Mouse (Mus musculus) midbrain, embryonic 16.5 days (tissue): ENCODE data around the gene Fam76a. TPM values are rescaled to one million over a fixed set of nuclear protein-coding genes. Genes with fewer than 3 reads are reported as not detected.
"Not testable (repeated sequence)": the region's sequence is repeated elsewhere in the genome, so short reads cannot be mapped to it uniquely, and the experiment has no call there.

Experiments used
- ATAC-seq: fragments of 200-750 bp; cut with Nextera tagmentation; 2 replicates; pipeline ENCODE4 v1.8.0; 2017; ENCODE audit warnings: moderate TSS enrichment
- H3K27ac ChIP-seq: fragments of 300-500 bp; sonication (generic); 2 replicates; pipeline ENCODE4 v1.5.1; 2014; ENCODE audit warnings: mild to moderate bottlenecking, low read length, mixed read lengths
- H3K27me3 ChIP-seq: fragments of 300-500 bp; sonication (generic); 2 replicates; pipeline ENCODE4 v1.6.1; 2014; ENCODE audit warnings: low read depth, low read length, mixed read lengths; ENCODE audit not compliant: control insufficient read depth, insufficient read depth
- H3K36me3 ChIP-seq: fragments of 300-500 bp; sonication (generic); 2 replicates; pipeline ENCODE4 v1.6.1; 2014; ENCODE audit warnings: mild to moderate bottlenecking, low read length, moderate library complexity, mixed read lengths; ENCODE audit not compliant: control insufficient read depth, insufficient read depth
- H3K4me1 ChIP-seq: fragments of 300-500 bp; sonication (generic); 2 replicates; pipeline ENCODE4 v1.6.1; 2014; ENCODE audit warnings: mild to moderate bottlenecking, low read length, mixed read lengths; ENCODE audit not compliant: control insufficient read depth, insufficient read depth
- H3K4me2 ChIP-seq: fragments of 300-500 bp; sonication (generic); 2 replicates; pipeline ENCODE4 v1.6.1; 2014; ENCODE audit warnings: mild to moderate bottlenecking, low read length, mixed read lengths
- H3K4me3 ChIP-seq: fragments of 300-500 bp; sonication (generic); 2 replicates; pipeline ENCODE4 v1.5.1; 2014; ENCODE audit warnings: low read depth, mild to moderate bottlenecking, low read length, moderate library complexity, mixed read lengths
- H3K9ac ChIP-seq: fragments of 300-500 bp; sonication (generic); 2 replicates; pipeline ENCODE4 v1.6.1; 2014; ENCODE audit warnings: low read depth, low read length, mixed read lengths
- H3K9me3 ChIP-seq: fragments of 300-500 bp; sonication (generic); replicated peaks from 2 replicates; pipeline ENCODE4 v1.6.1; 2014; ENCODE audit warnings: mild to moderate bottlenecking, low read length, mixed read lengths; ENCODE audit not compliant: control insufficient read depth, poor library complexity, severe bottlenecking
- WGBS: fragments of 180-500 bp; shearing (Covaris S2); extraction: QIAGEN DNeasy Blood & Tissue Kit; methylation state at CpG from one replicate; pipeline ENCODE4 v1.1.7; 2014; 5-methylcytosine and 5-hydroxymethylcytosine counted together
- polyA plus RNA-seq: library from polyadenylated mRNA; unstranded; fragments of >200 nt; fragmentation: Nextera tagmentation; extraction: Ambion mirVana; gene quantifications from 2 replicates; pipeline ENCODE4 v1.2.1, GENCODE M21; 2015

Gene Fam76a
- polyA plus RNA-seq, 1 experiment from 2014 or later: 41.8 TPM

DNA sequence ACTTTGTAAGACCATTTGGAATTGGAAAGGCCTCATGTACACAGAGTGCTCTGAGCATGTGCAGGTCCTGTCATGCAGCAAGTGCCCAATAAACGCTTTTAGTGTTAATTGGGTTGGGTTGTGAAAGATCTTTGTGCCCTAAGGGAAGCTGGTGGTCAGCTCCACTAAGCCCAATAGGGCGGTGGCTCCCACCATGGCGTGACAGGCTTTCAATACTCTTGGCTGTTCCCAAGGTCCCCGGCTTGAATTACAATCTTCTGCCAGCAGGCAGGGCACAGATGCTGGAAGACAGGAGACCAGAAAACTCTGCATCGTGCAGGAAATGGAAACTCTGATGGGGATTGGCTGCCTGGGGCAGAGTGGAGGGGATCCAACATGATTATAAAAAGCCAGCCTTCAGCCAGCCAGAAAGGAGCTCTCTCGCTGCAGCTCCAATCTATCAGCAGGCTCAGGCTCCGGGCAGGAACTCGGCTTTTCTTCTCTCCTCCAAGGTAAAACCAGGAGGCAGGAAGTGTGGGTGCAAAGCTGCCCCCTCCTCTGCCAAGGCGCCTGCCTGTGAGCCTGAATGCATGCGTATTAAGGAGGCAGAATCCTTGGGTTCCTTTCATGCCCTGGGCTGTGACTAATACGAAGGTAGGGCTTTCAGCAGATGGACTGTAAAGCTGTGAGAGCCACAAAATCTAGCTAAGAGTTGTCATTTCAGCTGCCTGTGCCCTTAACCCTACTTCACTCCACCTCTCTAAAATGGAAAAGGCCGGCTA lies 16.0 kb upstream of the Fam76a start:
- Histone ChIP-seq H3K9me3 (no peaks in the 10 kb centered on the region), H3K9ac (no peak overlapping the region), H3K4me2 (peak overlapping the region; percentile 25), H3K36me3 (no peaks in the 10 kb centered on the region), H3K4me3 (no peak overlapping the region), H3K27me3 (no peaks in the 10 kb centered on the region), H3K4me1 (peaks cover 14% of the 10 kb centered on the region; the same call in 1 of the 2 replicates), H3K27ac (peak overlapping the region; percentile 78)
- 26% methylated on average over 11 of the region's 12 CpGs for WGBS
- ATAC-seq: peak; percentile 81

GRCm38 (mm10) chr4:132934639-132935038 lies 12.3 kb upstream of the Fam76a start:
- Histone ChIP-seq H3K27ac (peak overlapping the region; percentile 42; the same call in 1 of the 2 replicates), H3K9ac (no peak overlapping the region), H3K36me3 (no peaks in the 10 kb centered on the region), H3K4me2 (no peak overlapping the region), H3K4me1 (peaks cover 14% of the 10 kb centered on the region; the same call in 1 of the 2 replicates), H3K9me3 (no peaks in the 10 kb centered on the region), H3K27me3 (no peaks in the 10 kb centered on the region), H3K4me3 (no peak overlapping the region)
- ATAC-seq: no peak
- 12% methylated on average over 7 of the region's 7 CpGs for WGBS

GRCm38 (mm10) chr4:132932752-132933404 lies 10.5 kb upstream of the Fam76a start:
- H3K9me3 ChIP-seq: no peaks in the 10 kb centered on the region
- H3K27ac ChIP-seq: no peak overlapping the region
- no peaks in the 10 kb centered on the region for H3K27me3 ChIP-seq
- no peak overlapping the region for H3K9ac ChIP-seq
- 82% methylated on average over 4 of the region's 4 CpGs for WGBS
- no peak overlapping the region for H3K4me2 ChIP-seq
- no peak for ATAC-seq
- no peaks in the 10 kb centered on the region for H3K36me3 ChIP-seq
- H3K4me1 ChIP-seq: peaks cover 9% of the 10 kb centered on the region; the same call in 1 of the 2 replicates
- no peak overlapping the region for H3K4me3 ChIP-seq

GRCm38 (mm10) chr4:132930784-132931183 lies 8.4 kb upstream of the Fam76a start:
- no peak for ATAC-seq
- 6% methylated on average over 8 of the region's 8 CpGs for WGBS

DNA sequence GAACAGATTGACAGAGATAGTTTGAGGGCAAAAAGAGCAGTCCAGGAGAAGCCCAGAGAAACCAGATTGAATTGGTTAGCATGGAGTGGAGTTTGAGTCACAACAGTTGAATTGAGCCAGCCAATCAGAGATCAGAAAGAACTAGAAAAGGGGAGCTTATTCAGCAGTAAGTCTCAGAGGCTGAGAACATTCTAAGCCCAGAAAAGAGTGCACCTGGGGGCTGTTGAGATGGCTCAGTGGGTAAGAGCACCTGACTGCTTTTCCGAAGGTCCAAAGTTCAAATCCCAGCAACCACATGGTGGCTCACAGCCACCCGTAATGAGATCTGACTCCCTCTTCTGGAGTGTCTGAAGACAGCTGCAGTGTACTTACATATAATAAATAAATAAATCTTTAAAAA lies 4.2 kb upstream of the Fam76a start:
- not testable (repeated sequence) for H3K27me3 ChIP-seq, ATAC-seq, H3K4me2 ChIP-seq, H3K9me3 ChIP-seq, H3K27ac ChIP-seq, H3K9ac ChIP-seq, H3K4me1 ChIP-seq, H3K36me3 ChIP-seq, H3K4me3 ChIP-seq
- WGBS: 83% methylated on average over 2 of the region's 2 CpGs

More at GRCm38 (mm10) chr4:132930784-132931183, 8.4 kb upstream of the Fam76a start:
- Histone ChIP-seq H3K36me3 (no peaks in the 10 kb centered on the region), H3K27me3 (no peaks in the 10 kb centered on the region), H3K27ac (no peak overlapping the region), H3K4me3 (no peak overlapping the region), H3K9me3 (no peaks in the 10 kb centered on the region), H3K9ac (no peak overlapping the region), H3K4me2 (0 out of 2 replicates have a peak overlapping the region, but pooled peaks have one; percentile 6), H3K4me1 (peaks cover 8% of the 10 kb centered on the region; the same call in 1 of the 2 replicates)

DNA sequence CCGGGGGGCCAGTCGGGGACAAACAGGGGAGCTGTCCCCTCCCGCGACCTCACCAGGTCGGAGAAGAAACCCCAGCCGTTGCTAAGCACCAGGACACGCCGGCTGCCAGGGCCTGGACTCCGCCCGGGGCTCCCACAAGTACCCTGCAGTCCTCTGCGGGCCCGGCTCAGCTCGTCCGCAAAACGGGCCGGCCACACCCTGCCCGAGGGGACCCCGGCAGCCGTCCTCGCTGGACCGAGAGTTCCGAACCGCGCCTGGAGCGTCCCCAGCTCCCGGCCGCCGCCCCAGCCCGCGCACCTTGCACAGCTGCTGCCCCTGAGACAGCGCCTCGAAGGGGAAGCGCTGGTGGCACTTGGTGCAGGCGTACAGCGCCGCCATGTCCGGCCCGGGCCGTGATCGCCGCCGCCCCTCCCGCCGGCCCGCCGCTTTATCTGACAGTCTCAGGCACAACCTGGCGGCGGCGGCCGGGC lies 262 bp downstream of the Fam76a start:
- H3K27ac ChIP-seq: peak overlapping the region; percentile 91
- H3K9ac ChIP-seq: peak overlapping the region; percentile 96
- no peaks in the 10 kb centered on the region for H3K9me3 ChIP-seq
- H3K27me3 ChIP-seq: no peaks in the 10 kb centered on the region
- 1% methylated on average over 46 of the region's 50 CpGs for WGBS
- peaks cover under 1% of the 10 kb centered on the region; the same call in 1 of the 2 replicates for H3K36me3 ChIP-seq
- peak overlapping the region; percentile 98 for H3K4me3 ChIP-seq
- peaks cover 15% of the 10 kb centered on the region for H3K4me1 ChIP-seq
- ATAC-seq: peak; percentile 66
- H3K4me2 ChIP-seq: peak overlapping the region; percentile 73

GRCm38 (mm10) chr4:132921488-132921887 lies 870 bp downstream of the Fam76a start:
- no peaks in the 10 kb centered on the region for H3K27me3 ChIP-seq
- no peak for ATAC-seq
- H3K4me2 ChIP-seq: peak overlapping the region; percentile 73
- peaks cover 4% of the 10 kb centered on the region; the same call in 1 of the 2 replicates for H3K36me3 ChIP-seq
- WGBS: 39% methylated on average over 12 of the region's 12 CpGs
- H3K27ac ChIP-seq: peak overlapping the region; percentile 91
- no peaks in the 10 kb centered on the region for H3K9me3 ChIP-seq
- peaks cover 15% of the 10 kb centered on the region for H3K4me1 ChIP-seq
- H3K4me3 ChIP-seq: peak overlapping the region; percentile 98
- peak overlapping the region; percentile 96 for H3K9ac ChIP-seq

DNA sequence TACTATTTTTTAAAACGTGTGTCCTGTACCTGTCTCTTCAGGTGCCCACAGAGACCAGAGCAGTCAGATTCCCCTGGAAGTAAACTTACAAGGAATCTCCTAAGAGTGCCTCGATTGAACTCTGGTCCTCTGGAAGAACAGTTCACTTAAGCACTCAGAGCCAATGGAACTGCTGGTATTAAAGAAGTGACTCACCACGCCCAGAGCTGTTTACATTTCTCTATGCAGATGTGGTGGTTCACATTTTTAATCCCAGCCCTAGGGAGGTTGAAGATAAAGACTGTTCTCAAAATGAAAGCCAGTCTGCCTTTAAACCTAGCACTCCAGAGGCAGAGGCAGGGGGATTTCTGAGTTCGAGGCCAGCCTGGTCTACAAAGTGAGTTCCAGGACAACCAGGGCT lies 2.2 kb downstream of the Fam76a start:
- H3K27ac ChIP-seq: no peak overlapping the region
- H3K36me3 ChIP-seq: peaks cover 9% of the 10 kb centered on the region
- H3K4me3 ChIP-seq: no peak overlapping the region
- no peaks in the 10 kb centered on the region for H3K9me3 ChIP-seq
- WGBS: 91% methylated on average over 4 of the region's 4 CpGs
- ATAC-seq: no peak
- H3K4me1 ChIP-seq: peaks cover 15% of the 10 kb centered on the region
- H3K4me2 ChIP-seq: no peak overlapping the region
- H3K27me3 ChIP-seq: no peaks in the 10 kb centered on the region
- no peak overlapping the region for H3K9ac ChIP-seq

- H3K4me2 ChIP-seq, H3K27ac ChIP-seq, H3K9me3 ChIP-seq, H3K9ac ChIP-seq, ATAC-seq, H3K27me3 ChIP-seq, H3K4me3 ChIP-seq: not testable (repeated sequence)
- peaks cover 15% of the 10 kb centered on the region for H3K4me1 ChIP-seq
- whole genome bisulfite sequencing: 82% methylated on average over 6 of the region's 6 CpGs
- H3K36me3 ChIP-seq: peaks cover 12% of the 10 kb centered on the region
These were observed 3.9 kb downstream of the Fam76a start for GRCm38 (mm10) chr4:132918493-132918892.
